Mouse (Mus musculus): ENCODE measurements at regions not wholly inside any gene's neighbourhood (a gene's known extent, or its start where the extent isn't known, plus 50 kb on each side); places are given as distances from the start of the nearest gene placed in this dataset.

GRCm38 (mm10) chr2:138123331-138123730 lies 133.0 kb upstream of the Btbd3 start:
- ATAC-seq (ENCODE audit: insufficient read depth) (no peak), DNase-seq (ENCODE audit: low read depth in 3 of 3, low spot score in 3 of 3) (no peak)
- Histone ChIP-seq H3K9ac (replicated peaks) (no peak overlapping the region), H3K27me3 (ENCODE audit: control insufficient read depth, insufficient read depth, low read length) (no peaks in the 10 kb centered on the region), H3K9me3 (ENCODE audit: control insufficient read depth, low read length) (no peaks in the 10 kb centered on the region), H3K4me2 (ENCODE audit: low read depth) (no peak overlapping the region), H3K4me3 (ENCODE audit: insufficient read depth in 1 of 2, low read depth in 2 of 2, low read length in 2 of 2) (no peak overlapping the region), H3K36me3 (replicated peaks; ENCODE audit: control insufficient read depth, insufficient read depth, low read depth) (no peaks in the 10 kb centered on the region), H3K27ac (no peak overlapping the region), H3K4me1 (replicated peaks; ENCODE audit: control insufficient read depth in 2 of 2, insufficient read depth in 2 of 2, low read length in 1 of 2) (no peaks in the 10 kb centered on the region)
- TF ChIP-seq EP300 (IDR thresholded peaks at IDR 0.05; ENCODE audit: low read depth) = no peak
- TF ChIP-seq CTCF (IDR thresholded peaks at IDR 0.05; ENCODE audit: low read depth) = no peak
- 53% methylated on average over 5 of the region's 5 CpGs for WGBS (ENCODE audit: insufficient replicate concordance)

DNA sequence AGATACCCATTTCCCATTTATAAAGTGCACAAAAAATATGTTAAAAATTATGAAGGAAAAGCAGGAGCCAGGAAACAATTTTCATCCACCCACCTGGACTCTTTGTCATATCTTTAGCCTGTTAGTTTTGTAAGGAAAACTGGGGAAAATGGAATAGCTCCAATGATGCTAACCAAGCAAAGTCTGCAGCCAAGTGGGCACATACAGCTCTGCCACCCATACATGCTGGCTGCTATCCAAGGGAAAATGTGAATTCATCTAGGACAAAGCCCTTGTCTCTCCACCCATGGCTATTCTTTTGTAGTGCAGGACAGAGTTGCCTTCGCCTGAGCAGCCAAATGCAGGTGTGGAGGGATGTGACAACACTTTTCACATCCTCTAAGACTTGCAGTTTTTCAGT lies 135.5 kb upstream of the Btbd3 start:
- no peak for TF ChIP-seq EP300 (IDR thresholded peaks at IDR 0.05; ENCODE audit: low read depth)
- no peak for TF ChIP-seq CTCF (IDR thresholded peaks at IDR 0.05; ENCODE audit: low read depth)
- DNase-seq (ENCODE audit: low read depth in 3 of 3, low spot score in 3 of 3) = no peak
- Histone ChIP-seq H3K27ac (no peak overlapping the region), H3K9ac (replicated peaks) (no peak overlapping the region), H3K4me3 (ENCODE audit: insufficient read depth in 1 of 2, low read depth in 2 of 2, low read length in 2 of 2) (no peak overlapping the region), H3K4me1 (replicated peaks; ENCODE audit: control insufficient read depth in 2 of 2, insufficient read depth in 2 of 2, low read length in 1 of 2) (no peaks in the 10 kb centered on the region), H3K36me3 (replicated peaks; ENCODE audit: control insufficient read depth, insufficient read depth, low read depth) (no peaks in the 10 kb centered on the region), H3K9me3 (ENCODE audit: control insufficient read depth, low read length) (no peaks in the 10 kb centered on the region), H3K4me2 (ENCODE audit: low read depth) (no peak overlapping the region), H3K27me3 (ENCODE audit: control insufficient read depth, insufficient read depth, low read length) (no peaks in the 10 kb centered on the region)
- ATAC-seq (ENCODE audit: insufficient read depth) = no peak
- 44% methylated on average over 1 of the region's 1 CpGs for WGBS (ENCODE audit: insufficient replicate concordance)

DNA sequence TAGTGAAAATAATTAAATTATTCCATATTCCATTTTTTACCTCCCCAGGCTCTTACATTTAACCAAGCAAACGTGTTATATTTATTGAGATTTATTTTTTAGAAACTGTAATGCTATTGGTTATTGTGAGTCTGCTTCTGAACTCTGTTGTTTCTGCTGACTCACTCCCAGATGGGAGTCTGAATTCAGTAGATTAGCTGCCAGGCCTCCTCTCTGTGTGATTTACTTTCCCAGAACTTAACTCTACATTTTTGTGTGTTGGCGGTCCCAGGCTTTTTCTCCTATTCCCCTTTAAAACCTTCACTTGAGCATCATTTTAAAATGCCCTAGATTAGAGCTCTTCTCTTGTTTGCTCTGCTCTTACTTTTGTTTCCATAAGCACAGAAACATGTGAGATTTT lies 136.2 kb upstream of the Btbd3 start:
- H3K4me3 ChIP-seq (ENCODE audit: insufficient read depth in 1 of 2, low read depth in 2 of 2, low read length in 2 of 2) = no peak overlapping the region
- H3K9me3 ChIP-seq (ENCODE audit: control insufficient read depth, low read length) = no peaks in the 10 kb centered on the region
- H3K9ac ChIP-seq (replicated peaks) = no peak overlapping the region
- no peaks in the 10 kb centered on the region for H3K27me3 ChIP-seq (ENCODE audit: control insufficient read depth, insufficient read depth, low read length)
- H3K36me3 ChIP-seq (replicated peaks; ENCODE audit: control insufficient read depth, insufficient read depth, low read depth) = no peaks in the 10 kb centered on the region
- WGBS (ENCODE audit: insufficient replicate concordance) = 35% methylated on average over 2 of the region's 2 CpGs
- DNase-seq (ENCODE audit: low read depth in 3 of 3, low spot score in 3 of 3) (no peak), ATAC-seq (ENCODE audit: insufficient read depth) (no peak)
- H3K27ac ChIP-seq = no peak overlapping the region
- no peaks in the 10 kb centered on the region for H3K4me1 ChIP-seq (replicated peaks; ENCODE audit: control insufficient read depth in 2 of 2, insufficient read depth in 2 of 2, low read length in 1 of 2)
- no peak overlapping the region for H3K4me2 ChIP-seq (ENCODE audit: low read depth)
- TF ChIP-seq CTCF (IDR thresholded peaks at IDR 0.05; ENCODE audit: low read depth) (no peak), EP300 (IDR thresholded peaks at IDR 0.05; ENCODE audit: low read depth) (no peak)

- H3K9me3 ChIP-seq (ENCODE audit: control insufficient read depth, low read length) = no peaks in the 10 kb centered on the region
- WGBS (ENCODE audit: insufficient replicate concordance) = 68% methylated on average over 2 of the region's 2 CpGs
Measured at GRCm38 (mm10) chr2:138099777-138100176, 156.6 kb upstream of the Btbd3 start.

DNA sequence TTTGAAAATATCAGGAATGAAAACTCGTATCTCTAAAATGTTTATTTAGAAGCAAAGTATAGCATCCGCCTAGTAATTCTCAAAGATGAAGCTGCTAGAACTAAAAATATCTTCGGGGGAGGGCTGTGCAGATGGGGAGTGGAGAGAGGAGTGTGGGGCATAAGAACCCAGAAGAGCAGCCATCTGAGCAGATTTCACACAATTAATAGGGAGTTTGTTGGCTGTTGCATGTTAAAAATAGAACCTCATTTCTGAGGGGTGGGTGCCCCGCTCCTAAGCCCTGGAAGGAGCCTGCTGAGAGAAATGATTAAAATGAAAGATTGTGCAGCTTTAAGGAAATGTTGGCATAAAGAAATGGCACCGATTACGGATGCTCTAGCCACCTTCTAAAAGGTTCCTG lies 171.0 kb upstream of the Btbd3 start:
- no peak for TF ChIP-seq EP300 (IDR thresholded peaks at IDR 0.05; ENCODE audit: low read depth)
- H3K4me3 ChIP-seq (ENCODE audit: insufficient read depth in 1 of 2, low read depth in 2 of 2, low read length in 2 of 2) = no peak overlapping the region
- H3K4me2 ChIP-seq (ENCODE audit: low read depth) = no peak overlapping the region
- H3K27ac ChIP-seq = no peak overlapping the region
- H3K4me1 ChIP-seq (replicated peaks; ENCODE audit: control insufficient read depth in 2 of 2, insufficient read depth in 2 of 2, low read length in 1 of 2) = no peaks in the 10 kb centered on the region
- no peak for DNase-seq (ENCODE audit: low read depth in 3 of 3, low spot score in 3 of 3)
- H3K36me3 ChIP-seq (replicated peaks; ENCODE audit: control insufficient read depth, insufficient read depth, low read depth) = no peaks in the 10 kb centered on the region
- H3K27me3 ChIP-seq (ENCODE audit: control insufficient read depth, insufficient read depth, low read length) = no peaks in the 10 kb centered on the region
- 62% methylated on average over 6 of the region's 6 CpGs for WGBS (ENCODE audit: insufficient replicate concordance)
- no peak overlapping the region for H3K9ac ChIP-seq (replicated peaks)
- ATAC-seq (ENCODE audit: insufficient read depth) = no peak
- no peaks in the 10 kb centered on the region for H3K9me3 ChIP-seq (ENCODE audit: control insufficient read depth, low read length)

More at GRCm38 (mm10) chr2:138099777-138100176, 156.6 kb upstream of the Btbd3 start:
- no peak overlapping the region for H3K4me2 ChIP-seq (ENCODE audit: low read depth)
- no peak overlapping the region for H3K4me3 ChIP-seq (ENCODE audit: insufficient read depth in 1 of 2, low read depth in 2 of 2, low read length in 2 of 2)
- H3K9ac ChIP-seq (replicated peaks) = no peak overlapping the region
- no peaks in the 10 kb centered on the region for H3K4me1 ChIP-seq (replicated peaks; ENCODE audit: control insufficient read depth in 2 of 2, insufficient read depth in 2 of 2, low read length in 1 of 2)
- no peaks in the 10 kb centered on the region for H3K36me3 ChIP-seq (replicated peaks; ENCODE audit: control insufficient read depth, insufficient read depth, low read depth)
- TF ChIP-seq CTCF (IDR thresholded peaks at IDR 0.05; ENCODE audit: low read depth) (no peak), EP300 (IDR thresholded peaks at IDR 0.05; ENCODE audit: low read depth) (no peak)
- H3K27me3 ChIP-seq (ENCODE audit: control insufficient read depth, insufficient read depth, low read length) = no peaks in the 10 kb centered on the region
- no peak overlapping the region for H3K27ac ChIP-seq
- DNase-seq (ENCODE audit: low read depth in 3 of 3, low spot score in 3 of 3) (no peak), ATAC-seq (ENCODE audit: insufficient read depth) (no peak)

All from liver, embryonic 14.5 days (tissue).